Mouse (Mus musculus) urinary bladder, postnatal 10 days (tissue): ENCODE data around the gene Olfr71.
A peak's percentile ranks its signal among the peaks of the same experiment; 100 is the strongest.

Source experiments
- DNase-seq: peaks from one replicate; pipeline ENCODE4 v3.0.0; 2022; ENCODE audit warnings: low spot score

Gene Olfr71

DNA sequence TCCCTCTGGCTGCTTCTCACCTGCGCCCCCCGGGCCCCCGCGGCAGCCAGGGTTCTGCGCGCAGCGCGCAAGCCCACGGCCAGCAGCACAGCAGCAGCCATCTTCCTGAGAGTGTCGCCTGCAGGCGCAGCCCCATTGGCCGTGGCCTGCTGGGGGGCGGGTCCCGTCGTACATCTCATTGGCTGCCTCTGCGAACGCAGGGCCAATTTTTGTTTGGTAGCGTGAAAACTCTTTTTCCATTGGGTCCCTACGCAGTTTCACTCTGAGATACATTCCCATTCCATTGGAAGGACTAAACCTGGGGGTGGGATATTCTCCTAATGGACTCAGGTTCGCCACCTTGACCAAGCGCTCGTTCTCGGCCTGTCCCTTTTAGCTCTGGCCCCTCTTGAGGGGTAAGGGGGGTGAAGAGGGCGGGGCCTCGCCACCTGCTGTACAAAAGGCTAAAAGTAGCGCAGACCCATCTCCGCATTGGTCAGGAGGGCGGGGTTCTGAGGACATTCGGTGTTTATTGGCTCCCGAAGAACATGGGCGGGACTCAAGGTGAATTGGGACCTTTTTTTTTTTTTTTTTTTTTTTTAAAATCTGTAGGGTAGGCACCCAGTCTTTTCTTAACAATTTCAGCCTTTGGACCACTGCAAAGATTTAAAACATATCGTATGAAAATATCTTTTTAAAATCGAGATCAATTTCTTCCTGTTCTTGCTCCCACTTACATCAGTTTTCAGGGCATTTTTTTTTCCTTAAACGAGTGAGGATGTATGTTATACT is 53.5 kb downstream of the Olfr71 start, which contains the start of gene Hint2:
Gene Hint2, minus strand, starts transcription at position 128 of the 771 bp plus-strand sequence.
- peak; percentile 79 for DNase-seq

DNA sequence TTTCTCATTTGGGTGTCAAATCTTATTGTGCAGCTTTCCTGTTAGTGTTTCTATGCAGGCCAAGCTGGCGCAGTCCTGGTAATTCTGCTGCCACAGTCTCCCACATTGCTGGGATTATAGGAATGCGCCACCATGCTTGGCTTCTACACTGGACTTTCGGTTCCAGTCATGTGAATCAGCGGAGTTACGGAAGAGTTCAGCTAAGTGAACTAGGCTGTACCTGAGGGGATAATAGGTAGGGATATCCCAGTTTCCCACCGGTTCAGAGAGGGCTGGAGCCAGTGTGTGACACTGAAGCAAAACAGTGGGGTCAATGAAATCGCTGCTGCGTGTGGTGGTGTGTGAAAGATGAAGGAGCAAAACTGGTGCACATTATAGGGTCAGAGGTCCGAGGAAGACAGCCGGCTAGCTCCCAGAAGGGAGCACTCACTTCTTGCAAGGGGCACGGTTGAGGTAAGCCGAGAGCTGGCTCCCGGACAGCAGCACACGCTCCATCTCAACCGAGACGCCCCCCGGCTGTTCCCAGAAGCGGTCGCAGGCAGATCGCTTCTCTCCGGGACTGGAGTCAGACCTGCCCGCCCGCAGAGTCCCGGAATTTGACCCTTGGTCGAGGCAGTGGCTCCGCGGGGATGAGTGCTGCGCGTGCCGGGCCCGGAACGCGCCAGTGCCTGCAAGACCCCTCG is 54.3 kb downstream of the Olfr71 start:
- DNase-seq = no peak
